Mouse (Mus musculus) MN1 (cell line): ENCODE data around the gene Slc4a1ap.
"Not testable (repeated sequence)": the region's sequence is repeated elsewhere in the genome, so short reads cannot be mapped to it uniquely, and the experiment has no call there.

Experiments
- DNase-seq: peaks from one replicate; pipeline ENCODE4 v3.0.0-alpha.2; 2016; ENCODE audit warnings: low spot score

Slc4a1ap gene

DNA sequence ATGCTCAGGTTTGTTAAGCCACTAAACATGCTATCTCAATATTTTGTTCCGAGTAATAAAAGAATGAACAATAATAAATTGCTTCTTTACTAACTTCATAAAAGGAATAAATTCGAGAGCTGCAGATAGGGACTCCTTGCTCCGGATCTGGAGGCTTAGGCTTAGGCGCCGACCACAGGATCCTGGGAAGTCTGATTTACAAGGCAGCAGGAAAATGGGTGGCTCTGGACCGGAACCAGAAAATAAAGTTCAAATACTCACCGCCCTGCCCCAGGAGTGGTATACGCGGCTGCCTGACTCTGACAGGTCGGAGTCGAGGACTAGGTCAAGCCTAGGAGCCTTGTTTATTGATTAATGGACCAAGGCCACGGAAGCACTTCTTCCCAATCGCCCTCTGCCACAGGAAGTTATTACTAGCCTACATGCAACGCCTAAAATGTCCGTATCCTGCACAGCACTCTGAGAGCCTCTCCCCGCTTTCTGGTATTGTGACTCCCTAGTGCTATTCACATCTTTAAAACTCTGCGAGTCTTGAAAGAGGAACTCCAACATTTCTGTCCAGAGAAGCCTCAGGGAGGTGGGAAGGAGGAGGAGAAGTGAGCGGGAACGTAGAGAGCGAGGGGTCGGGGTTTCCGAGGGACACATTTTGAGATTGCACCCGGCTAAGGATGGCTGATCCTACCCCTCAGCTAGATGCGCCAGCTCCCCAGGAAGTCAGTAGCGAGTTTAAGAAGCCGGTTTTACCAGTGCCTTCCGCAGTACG, at the start of gene Slc4a1ap:
TSS of gene Slc4a1ap (plus strand) at position 642 of the 763 bp plus-strand sequence.
- peak; percentile 82 for DNase-seq

DNA sequence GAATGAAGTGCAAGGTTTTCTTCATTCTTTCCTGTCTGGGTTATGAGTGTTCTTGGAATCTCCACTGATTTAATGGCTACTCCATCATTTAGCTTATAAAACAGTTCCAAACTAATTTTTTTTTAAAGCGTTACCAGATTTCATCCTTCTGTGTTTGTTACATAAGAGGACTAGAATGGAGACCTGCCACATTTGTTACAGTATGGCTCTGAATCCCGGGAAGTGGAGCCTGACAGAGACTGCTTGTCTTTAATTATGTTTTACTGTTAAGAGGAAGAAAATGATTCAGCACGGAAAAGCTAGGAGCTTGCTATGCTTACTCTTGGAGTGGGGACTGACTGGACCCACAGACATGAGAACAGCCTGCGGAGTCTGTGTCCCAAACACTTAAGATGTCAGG, 46.3 kb upstream of the Slc4a1ap start:
- no peak for DNase-seq

DNA sequence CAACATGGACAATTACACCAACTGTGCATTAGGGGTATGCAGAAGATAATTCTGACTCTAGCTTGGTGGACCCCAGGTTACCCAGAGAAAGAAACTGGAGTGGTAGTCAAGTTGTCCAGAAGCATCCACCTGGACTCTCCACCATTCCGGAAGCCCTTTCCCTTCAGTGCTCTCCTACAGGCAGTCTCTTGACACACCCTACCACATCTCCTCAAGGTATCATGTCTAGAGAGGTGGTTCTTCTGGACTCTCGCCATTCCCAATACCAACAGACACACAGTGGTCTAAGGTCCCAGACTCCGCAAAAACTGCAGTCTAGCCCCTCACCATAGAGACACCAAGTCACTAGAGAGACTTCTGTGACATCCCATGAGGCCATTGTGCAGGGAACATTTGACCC, 41.4 kb upstream of the Slc4a1ap start, which contains the start of gene 4930548H24Rik:
TSS of gene 4930548H24Rik (plus strand) at position 301 of the 400 bp plus-strand sequence.
- DNase-seq, result no peak

DNA sequence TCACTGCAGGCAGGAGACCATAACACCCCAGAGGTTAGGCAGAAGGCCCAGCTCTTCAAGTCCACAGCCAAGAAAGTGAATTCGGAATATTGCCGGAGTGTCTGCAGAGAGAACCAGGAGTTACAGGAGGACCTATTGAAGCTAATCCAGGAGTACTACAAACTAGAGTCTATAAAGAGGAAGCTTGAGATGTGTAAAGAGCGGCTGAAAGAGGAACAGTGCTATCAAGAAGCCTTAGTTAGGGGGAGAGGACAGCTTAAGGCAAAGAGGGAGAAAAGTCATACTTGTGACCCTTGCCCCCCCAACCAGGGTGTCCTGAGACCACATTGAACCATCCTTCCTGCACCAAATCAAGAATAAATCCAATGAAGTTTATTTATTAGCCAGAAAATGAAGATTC, 38.9 kb upstream of the Slc4a1ap start:
- no peak for DNase-seq

DNA sequence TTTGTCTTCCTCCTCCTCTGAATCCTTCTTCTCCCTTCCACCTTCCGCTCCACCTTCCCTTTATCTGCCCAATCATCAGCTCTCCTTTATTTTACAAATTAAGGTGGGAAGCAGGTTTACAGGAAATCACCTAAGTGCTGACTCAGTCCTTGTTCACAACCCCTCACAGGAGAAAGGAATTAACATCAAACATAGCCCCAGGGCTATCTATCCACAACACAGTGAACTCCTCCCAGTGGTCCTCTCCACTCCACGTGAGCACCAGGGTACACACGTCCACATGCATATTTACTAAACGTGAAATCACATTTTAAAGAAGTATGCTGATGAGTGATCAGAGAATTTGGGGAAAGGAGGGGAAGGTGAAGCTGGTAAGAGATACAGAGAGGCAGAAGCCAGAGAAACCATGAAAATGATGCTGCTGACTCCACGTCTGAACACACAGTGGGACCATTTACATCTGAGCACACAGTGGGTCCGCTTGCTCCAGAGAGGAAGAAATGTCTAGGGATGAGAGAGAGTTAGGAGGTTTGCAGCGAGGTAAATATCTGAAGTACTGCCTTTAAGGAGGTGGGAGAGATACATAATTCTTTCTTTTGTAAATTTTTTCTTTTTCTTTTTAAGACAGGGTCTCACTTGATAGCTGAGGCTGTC, 37.6 kb upstream of the Slc4a1ap start:
- DNase-seq, result no peak

DNA sequence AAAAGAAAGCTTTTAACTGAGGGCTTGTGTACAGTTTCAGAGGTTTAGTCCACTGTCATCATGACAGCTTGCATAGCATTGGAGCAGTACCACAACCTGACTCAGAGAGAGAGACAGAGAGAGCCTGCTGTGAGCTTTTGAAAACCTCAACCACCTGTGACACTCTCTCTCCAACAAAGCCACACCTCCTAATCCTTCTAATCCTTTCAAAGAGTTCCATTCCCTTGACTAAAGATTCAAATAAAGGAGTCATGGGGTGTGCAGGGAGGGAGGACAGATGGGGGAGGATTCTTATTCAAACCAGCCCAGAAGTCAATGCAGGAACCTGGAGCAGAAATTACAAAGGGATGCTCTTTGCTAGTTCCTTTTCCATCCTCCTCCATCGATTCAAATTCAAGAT, 34.8 kb upstream of the Slc4a1ap start:
- DNase-seq, result no peak

DNA sequence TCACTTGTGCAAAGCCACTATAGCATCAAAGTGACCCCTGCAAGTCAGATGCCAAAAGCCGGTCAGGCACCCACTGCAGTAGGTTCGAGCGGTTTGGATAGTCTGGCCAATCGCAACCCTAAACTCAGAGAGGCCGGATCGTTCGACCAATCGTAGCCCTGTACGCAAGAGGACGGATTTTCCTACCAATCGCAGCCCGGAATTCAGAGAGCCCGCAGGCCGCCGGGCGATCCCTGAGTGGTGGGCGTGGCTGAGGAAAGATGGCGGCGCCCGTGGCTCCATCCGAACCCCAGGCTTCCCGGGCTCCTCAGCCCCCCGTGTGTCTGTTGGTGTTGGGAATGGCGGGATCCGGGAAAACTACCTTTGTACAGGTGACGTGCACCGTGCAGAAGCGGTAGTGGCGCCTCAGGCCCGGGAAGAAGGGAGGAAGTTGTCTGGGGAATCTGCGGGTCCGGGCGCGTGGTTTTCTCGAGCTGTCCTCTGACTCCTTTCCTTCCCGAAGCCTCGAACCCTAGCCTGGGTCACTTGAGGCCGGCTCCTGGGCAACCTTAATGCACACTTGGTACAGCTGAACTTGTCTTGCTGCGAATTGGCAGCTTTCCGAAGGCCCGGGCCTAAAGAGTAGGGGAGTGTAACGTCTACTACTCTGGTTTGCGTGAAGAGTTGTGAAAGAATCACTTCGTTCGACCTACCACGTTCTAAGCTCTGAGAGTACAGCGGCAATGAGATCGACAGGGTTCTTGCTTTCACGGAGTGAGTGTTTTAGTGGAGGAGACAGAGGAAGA, 32.1 kb upstream of the Slc4a1ap start, which contains the start of gene Gpn1:
TSS of gene Gpn1 (plus strand) at position 229 of the 785 bp plus-strand sequence.
- DNase-seq, result peak; percentile 95

DNA sequence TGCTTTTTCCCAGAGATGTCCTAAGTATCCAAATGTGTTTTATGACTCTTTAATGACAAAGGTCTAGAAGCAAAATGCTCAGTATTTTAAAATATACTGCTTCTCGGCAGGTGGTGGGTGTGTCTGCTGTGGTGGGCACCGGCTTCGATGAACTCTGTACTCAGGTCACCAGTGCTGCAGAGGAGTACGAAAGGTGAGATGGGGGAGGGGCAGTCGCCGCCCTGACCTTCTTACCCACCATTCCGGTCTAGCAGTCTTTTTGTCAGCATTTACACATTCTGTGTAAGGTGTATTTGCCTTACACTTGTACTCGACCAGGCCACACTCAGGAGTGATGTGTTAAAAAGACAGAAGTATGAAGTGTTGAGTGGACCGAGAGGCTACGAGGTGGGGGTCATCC, 22.0 kb upstream of the Slc4a1ap start:
- no peak for DNase-seq

DNA sequence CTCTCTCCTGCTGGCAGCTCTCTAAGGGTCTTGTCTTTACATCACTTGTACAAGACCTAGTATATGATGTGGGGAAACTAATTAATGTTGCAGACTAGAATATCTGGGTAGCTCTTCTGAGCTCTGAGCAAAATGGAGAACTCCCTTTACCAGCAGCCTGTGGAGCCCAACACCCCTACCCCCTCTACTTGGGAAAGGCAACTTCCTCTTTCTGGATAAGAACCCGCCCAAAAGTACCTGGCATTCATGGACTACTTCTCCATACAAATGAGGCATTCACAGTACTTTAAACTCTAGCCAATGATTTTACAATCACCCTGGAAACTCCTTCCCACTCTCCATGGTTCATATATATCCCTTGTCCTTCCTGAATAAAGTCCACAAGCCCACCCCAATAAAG, 14.3 kb upstream of the Slc4a1ap start:
- DNase-seq, result no peak

DNA sequence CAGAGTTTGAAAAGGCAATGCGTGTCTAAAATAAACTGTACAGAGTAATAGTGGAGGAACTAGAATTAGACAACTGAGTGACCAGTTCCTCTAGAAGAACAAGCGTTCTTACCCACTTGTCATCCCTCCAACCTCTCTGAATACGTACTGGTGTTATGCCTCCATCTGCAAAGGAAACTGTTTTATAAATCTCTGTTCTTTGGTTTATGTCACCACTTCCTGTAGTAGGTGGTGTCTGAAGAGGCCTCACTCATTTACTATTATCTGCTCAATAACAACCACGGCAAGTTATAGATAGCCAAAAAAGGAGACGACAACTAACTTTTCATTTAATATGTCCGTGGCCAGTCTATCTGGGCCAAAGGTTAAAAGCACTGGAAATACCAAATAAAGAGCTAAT, 6.2 kb upstream of the Slc4a1ap start:
- no peak for DNase-seq

DNA sequence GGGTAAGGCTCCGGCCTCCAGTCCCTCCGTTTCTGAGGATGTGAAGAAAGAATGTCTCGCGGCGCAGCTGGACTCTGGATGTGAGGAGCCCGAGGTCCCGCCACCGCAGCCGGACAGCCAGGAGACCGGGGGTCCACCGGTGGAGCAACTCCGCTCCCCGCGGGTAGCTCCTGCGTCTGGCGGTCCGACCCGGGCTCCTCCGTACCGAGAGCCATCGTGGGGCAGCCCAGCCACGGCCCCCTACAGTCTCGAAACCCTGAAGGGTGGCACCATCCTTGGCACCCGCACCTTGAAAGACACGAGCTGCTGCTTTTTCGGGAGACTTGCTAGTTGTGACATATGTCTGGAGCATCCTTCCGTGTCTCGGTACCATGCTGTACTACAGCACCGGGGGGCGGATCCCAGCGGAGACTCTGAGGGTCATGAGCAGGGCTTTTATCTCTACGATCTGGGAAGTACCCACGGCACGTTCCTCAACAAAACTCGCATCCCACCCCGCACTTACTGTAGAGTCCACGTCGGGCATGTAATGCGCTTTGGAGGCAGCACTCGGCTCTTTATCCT, 404 bp downstream of the Slc4a1ap start:
- DNase-seq, result peak; percentile 34

DNA sequence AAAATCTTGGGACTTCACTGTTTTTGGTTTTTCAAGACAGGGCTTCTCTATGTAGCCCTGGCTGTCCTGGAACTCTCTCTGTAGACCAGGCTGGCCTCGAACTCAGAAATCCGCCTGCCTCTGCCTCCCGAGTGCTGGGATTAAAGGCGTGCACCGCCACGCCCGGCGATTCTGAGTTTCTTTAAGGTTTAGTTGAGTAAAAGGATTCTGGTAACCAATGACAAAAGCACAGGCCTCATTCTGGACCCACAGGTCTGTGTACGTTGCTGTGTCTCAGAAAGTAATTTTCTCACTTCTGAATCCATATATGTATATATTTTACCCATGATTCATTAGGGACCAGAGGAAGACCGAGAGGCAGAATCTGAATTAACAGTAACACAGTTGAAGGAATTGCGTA, 912 bp downstream of the Slc4a1ap start, which contains the start of gene Supt7l:
TSS of gene Supt7l (minus strand) at position 101 of the 400 bp plus-strand sequence.
- DNase-seq, result not testable (repeated sequence)

DNA sequence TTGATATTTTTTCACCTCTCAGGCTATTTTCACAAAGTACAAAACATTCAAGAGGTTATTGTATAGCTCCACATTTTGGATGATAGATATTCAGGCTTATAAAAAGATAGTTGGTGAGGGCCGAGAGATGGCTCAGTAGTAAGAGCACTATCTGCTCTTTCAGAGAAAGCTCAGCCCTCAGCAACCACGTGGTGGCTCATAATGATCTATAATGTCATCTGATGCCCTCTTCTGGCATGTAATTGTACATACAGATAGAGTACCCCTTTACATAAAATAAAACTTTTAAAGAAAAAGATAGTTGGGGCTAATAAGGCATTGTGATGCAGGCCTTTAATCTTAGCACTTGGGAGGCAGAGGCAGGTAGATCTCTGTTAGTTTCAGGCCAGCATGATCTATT, 1.8 kb downstream of the Slc4a1ap start:
- DNase-seq, result peak; percentile 24

DNA sequence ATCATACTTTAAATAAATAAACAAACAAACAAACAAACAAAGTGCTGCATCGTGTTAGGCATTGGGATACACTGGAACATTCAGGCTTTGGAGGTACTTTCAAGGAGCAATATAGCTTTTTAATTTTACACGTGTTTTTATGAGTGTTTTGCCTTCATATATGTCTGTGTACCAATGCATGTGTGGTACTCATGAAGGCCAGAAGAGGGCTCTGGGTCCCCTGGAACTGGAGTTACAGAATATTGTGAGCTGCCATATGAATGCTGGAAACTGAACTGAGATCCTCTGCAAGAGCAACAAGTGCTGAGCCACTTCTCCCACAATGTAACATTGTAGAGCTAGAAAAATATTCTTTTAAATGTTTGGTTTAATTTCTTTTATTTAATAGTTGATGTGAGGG, 8.4 kb downstream of the Slc4a1ap start:
- DNase-seq, result peak; percentile 10

DNA sequence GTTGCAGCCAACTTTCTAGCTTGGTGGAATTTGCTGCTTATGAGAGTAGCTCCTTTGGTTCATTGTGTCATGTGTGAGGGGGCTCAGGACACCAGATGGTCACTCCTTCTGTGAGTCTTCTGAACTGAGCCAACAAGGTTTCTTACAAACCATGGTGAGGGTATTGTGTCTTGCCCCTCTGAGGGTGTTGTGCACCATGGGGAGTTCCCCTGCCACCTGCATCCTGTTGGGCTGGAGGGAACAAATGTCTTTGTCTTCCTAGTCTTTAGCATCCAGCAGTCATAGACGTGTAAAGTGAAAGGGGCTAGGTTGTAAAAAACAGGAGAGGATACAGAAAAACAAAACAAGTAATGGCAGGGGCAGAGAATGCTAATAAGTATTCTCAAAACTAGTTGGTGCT, 32.6 kb downstream of the Slc4a1ap start:
- DNase-seq, result no peak

DNA sequence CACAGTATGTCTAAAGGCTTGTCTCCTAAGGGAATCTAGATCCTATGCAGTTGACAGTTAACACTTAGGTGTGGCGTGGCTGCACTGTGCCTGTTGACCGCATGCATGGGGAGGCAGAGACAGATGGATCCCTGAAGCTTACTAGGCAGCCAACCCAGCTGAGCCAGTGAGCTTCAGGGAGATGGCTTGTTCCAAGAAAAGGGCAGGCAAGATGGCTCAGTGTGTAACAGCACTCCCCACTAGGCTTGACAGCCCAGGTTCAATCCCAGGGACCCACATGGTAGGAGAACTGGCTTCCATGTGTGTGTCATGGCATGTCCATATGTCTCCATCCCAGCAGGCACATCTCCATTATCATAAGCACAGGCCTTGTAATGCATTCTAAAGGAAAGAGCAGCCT, 33.6 kb downstream of the Slc4a1ap start:
- DNase-seq, result no peak

DNA sequence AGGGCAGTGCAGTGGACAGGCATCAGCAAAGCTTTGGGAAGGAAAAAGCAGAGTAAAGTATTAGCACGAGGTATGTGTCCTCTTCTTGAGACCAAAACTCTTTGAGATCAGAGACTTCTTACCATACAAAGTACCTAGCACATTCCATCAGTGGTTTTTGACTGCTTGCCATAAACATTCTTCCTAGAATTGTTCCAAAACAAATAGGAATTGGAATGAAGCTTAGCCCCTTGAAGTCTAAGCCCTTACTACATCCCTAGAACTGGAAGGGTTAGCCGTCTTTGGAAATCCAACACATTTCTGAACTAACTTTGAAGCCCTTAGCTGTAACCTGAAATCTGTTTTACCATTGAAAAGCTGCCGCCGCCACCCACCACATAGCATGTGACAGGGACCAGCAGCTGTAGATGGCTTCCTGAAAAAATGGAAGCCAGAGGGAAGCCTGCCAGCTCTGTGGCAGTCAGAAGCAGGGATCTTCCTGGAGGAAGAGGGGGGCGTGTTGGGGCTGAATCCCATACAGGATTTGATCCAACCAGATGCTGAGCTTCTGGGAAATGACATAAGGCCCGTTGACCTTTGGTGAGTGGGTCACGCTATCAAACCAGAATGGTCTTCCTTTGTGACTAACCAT, 35.4 kb downstream of the Slc4a1ap start:
- no peak for DNase-seq

DNA sequence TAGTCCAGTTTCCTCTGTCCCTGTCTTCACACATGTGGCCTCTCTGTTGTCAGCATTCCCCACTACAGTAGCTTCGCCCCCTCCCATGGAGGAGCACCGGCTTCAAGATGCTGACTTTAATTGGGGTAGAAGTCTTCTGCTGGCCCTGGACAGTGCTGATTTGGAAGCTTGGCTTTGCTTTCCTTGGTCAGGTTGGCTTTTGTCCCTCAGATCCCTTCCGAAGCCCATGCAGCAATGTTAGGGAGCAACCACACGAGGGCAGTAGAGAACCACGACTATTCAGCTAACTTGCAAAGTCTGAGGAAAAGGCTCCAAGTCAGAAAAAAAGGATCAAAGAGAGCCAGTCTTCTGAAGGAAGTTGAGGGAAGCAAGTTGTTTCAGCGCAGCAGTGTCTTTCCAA, 36.7 kb downstream of the Slc4a1ap start:
- peak; percentile 87 for DNase-seq

DNA sequence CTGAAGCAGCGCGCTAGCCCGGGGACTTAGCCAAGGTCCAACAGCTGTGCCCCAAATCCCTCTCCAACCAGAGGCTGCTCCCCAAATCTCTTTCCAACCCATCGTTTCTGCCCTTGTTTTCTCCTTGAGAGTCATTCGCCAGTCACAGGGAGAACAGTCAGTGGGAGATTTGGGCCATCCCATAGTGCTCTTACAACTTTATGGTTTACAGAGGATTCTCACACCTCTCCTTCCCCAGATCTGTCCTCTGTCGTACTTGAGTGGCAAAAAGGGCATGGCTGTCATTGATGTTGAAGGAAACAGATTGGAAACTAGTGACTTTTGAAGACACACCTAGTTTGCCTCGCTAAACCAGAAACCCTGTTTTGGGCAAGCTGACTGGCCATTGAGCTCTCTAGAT, 37.1 kb downstream of the Slc4a1ap start:
- no peak for DNase-seq

DNA sequence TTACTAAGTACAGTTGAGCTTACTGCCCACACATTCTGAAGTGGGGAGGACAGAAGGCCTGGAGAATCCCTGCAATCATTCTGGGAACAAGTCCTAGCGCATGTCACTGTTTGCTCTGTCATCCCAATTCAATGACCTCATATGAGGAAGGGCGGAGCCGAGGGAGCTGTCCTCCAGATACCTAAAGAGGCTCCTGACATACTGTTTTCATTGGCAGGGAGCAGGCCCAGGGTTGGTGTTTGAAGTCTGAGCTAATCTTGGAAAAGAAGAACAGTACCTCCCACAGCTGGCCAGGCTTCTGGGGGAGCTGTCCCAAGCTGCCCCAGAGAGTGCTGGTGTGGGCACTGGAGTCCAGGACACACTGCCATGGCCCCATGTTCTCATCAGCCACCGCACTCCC, 38.2 kb downstream of the Slc4a1ap start:
- DNase-seq, result peak; percentile 62

DNA sequence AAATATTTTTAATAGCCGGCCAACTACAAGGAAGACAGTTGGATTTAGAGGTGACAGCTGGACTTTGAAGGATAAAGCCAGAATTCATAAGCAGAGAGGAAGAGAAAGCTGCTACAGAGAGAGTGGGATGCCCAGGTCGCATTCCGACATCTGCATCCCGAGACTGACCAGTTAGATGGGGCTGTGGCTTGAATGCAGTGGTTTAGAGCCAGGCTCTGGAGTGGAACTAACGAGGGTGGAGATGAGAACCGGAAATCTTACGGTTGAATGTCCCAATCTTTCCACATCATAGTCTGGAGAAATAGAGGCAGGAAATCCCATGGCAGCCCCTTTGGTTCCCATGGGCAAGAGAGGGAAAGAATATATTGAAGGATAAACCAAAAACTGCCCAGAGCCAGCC, 39.2 kb downstream of the Slc4a1ap start:
- no peak for DNase-seq

DNA sequence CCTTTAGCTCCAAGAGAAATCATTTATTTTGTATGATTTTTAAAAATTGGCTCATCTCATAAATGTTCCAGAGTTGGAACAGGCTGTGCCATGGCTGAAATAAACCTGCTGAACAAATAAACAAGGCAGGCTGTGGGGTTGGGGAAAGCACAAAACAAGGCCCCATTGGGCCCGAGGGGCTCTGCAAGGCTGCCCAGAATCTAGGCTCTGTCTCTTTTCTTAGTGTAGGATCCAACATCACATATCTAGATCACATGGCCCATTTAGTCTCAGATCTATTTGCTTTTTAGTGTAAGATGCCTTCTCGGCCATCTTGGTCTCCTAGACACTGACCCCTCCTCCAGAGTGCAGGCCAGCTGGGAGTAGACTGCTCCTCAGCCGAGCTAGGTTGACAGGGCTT, 39.7 kb downstream of the Slc4a1ap start:
- no peak for DNase-seq
